Mouse (Mus musculus): ENCODE data around the gene Cd3g. TPM values are rescaled to one million over a fixed set of nuclear protein-coding genes. Genes with fewer than 3 reads are reported as not detected.

The Cd3g gene
- polyA plus RNA-seq, 1 experiment from 2014 or later, result not detected

- in situ Hi-C loops (cut with MboI; ENCODE audit: low pct_unique_long_range_greater_than_20kb), result no loop called here
- ATAC-seq (no peak), DNase-seq (ENCODE audit: low read depth, low spot score) (no peak)
- no peak for TF ChIP-seq CTCF (IDR thresholded peaks at IDR 0.05)
- ChIA-PET POLR2A (no interaction called here), CTCF (no interaction called here)
- peaks cover 50% of the 10 kb centered on the region for H3K27me3 ChIP-seq
Observed at GRCm38 (mm10) chr9:45008342-45008741, 28.1 kb upstream of the Cd3g start.

GRCm38 (mm10) chr9:45007404-45007803, 27.2 kb upstream of the Cd3g start:
- in situ Hi-C loops (cut with MboI; ENCODE audit: low pct_unique_long_range_greater_than_20kb), result no loop called here
- peaks cover 58% of the 10 kb centered on the region for H3K27me3 ChIP-seq
- no peak for TF ChIP-seq CTCF (IDR thresholded peaks at IDR 0.05)
- ATAC-seq (no peak), DNase-seq (ENCODE audit: low read depth, low spot score) (no peak)
- ChIA-PET CTCF (no interaction called here), POLR2A (interaction anchor here (0.9 kb wide), 1 partner anchor 14 kb away, joined by 3 read pairs; no protein-coding TSS in a partner anchor)

GRCm38 (mm10) chr9:45000249-45000648, 20.0 kb upstream of the Cd3g start:
- TF ChIP-seq CTCF (IDR thresholded peaks at IDR 0.05), result no peak
- ATAC-seq (no peak), DNase-seq (ENCODE audit: low read depth, low spot score) (no peak)
- CTCF ChIA-PET, result no interaction called here
- POLR2A ChIA-PET, result no interaction called here
- H3K27me3 ChIP-seq, result peaks cover 79% of the 10 kb centered on the region
- in situ Hi-C loops (cut with MboI; ENCODE audit: low pct_unique_long_range_greater_than_20kb), result no loop called here

GRCm38 (mm10) chr9:44999776-45000175, 19.5 kb upstream of the Cd3g start:
- ChIA-PET POLR2A (no interaction called here), CTCF (no interaction called here)
- no peak for DNase-seq (ENCODE audit: low read depth, low spot score)
- H3K27me3 ChIP-seq, result peaks cover 80% of the 10 kb centered on the region
- no peak for TF ChIP-seq CTCF (IDR thresholded peaks at IDR 0.05)
- ATAC-seq, result no peak
- in situ Hi-C loops (cut with MboI; ENCODE audit: low pct_unique_long_range_greater_than_20kb), result no loop called here

- in situ Hi-C loops (cut with MboI; ENCODE audit: low pct_unique_long_range_greater_than_20kb), result no loop called here
Observed at GRCm38 (mm10) chr9:44999171-44999570, 18.9 kb upstream of the Cd3g start.

GRCm38 (mm10) chr9:44998138-44998537, 17.9 kb upstream of the Cd3g start:
- no peak for ATAC-seq
- TF ChIP-seq CTCF (IDR thresholded peaks at IDR 0.05), result no peak
- ChIA-PET CTCF (interaction anchor here (1.6 kb wide), 1 partner anchor 25 kb away, joined by 6 read pairs; no protein-coding TSS in a partner anchor), POLR2A (no interaction called here)
- in situ Hi-C loops (cut with MboI; ENCODE audit: low pct_unique_long_range_greater_than_20kb), result no loop called here
- H3K27me3 ChIP-seq, result peaks cover 67% of the 10 kb centered on the region
- DNase-seq (ENCODE audit: low read depth, low spot score), result no peak

More at GRCm38 (mm10) chr9:44999171-44999570, 18.9 kb upstream of the Cd3g start:
- ATAC-seq, result no peak
- TF ChIP-seq CTCF (IDR thresholded peaks at IDR 0.05), result no peak
- DNase-seq (ENCODE audit: low read depth, low spot score), result no peak
- ChIA-PET CTCF (no interaction called here), POLR2A (no interaction called here)
- H3K27me3 ChIP-seq, result peaks cover 77% of the 10 kb centered on the region

GRCm38 (mm10) chr9:44996590-44996989, 16.4 kb upstream of the Cd3g start:
- ChIA-PET CTCF (no interaction called here), POLR2A (no interaction called here)
- TF ChIP-seq CTCF (IDR thresholded peaks at IDR 0.05), result no peak
- ATAC-seq, result no peak
- DNase-seq (ENCODE audit: low read depth, low spot score), result no peak
- H3K27me3 ChIP-seq, result peaks cover 52% of the 10 kb centered on the region
- in situ Hi-C loops (cut with MboI; ENCODE audit: low pct_unique_long_range_greater_than_20kb), result no loop called here

GRCm38 (mm10) chr9:44994962-44995361, 14.7 kb upstream of the Cd3g start:
- ATAC-seq (no peak), DNase-seq (ENCODE audit: low read depth, low spot score) (no peak)
- ChIA-PET POLR2A (no interaction called here), CTCF (no interaction called here)
- H3K27me3 ChIP-seq, result peaks cover 44% of the 10 kb centered on the region
- in situ Hi-C loops (cut with MboI; ENCODE audit: low pct_unique_long_range_greater_than_20kb), result no loop called here
- no peak for TF ChIP-seq CTCF (IDR thresholded peaks at IDR 0.05)

GRCm38 (mm10) chr9:44993268-44993667, 13.0 kb upstream of the Cd3g start:
- in situ Hi-C loops (cut with MboI; ENCODE audit: low pct_unique_long_range_greater_than_20kb), result no loop called here
- ATAC-seq (no peak), DNase-seq (ENCODE audit: low read depth, low spot score) (peak; percentile 61)
- H3K27me3 ChIP-seq, result peaks cover 42% of the 10 kb centered on the region
- no peak for TF ChIP-seq CTCF (IDR thresholded peaks at IDR 0.05)
- CTCF ChIA-PET, result interaction anchor here (1.7 kb wide), 1 partner anchor 8 kb away, joined by 3 read pairs; no protein-coding TSS in a partner anchor
- POLR2A ChIA-PET, result interaction anchor here (0.9 kb wide), 1 partner anchor 14 kb away, joined by 3 read pairs; no protein-coding TSS in a partner anchor

GRCm38 (mm10) chr9:44992271-44992670, 12.0 kb upstream of the Cd3g start:
- DNase-seq (ENCODE audit: low read depth, low spot score) (no peak), ATAC-seq (no peak)
- no peak for TF ChIP-seq CTCF (IDR thresholded peaks at IDR 0.05)
- CTCF ChIA-PET, result no interaction called here
- POLR2A ChIA-PET, result no interaction called here
- peaks cover 37% of the 10 kb centered on the region for H3K27me3 ChIP-seq
- in situ Hi-C loops (cut with MboI; ENCODE audit: low pct_unique_long_range_greater_than_20kb), result no loop called here

- DNase-seq (ENCODE audit: low read depth, low spot score) (no peak), ATAC-seq (no peak)
- in situ Hi-C loops (cut with MboI; ENCODE audit: low pct_unique_long_range_greater_than_20kb), result no loop called here
- POLR2A ChIA-PET, result no interaction called here
- H3K27me3 ChIP-seq, result peaks cover 38% of the 10 kb centered on the region
- no peak for TF ChIP-seq CTCF (IDR thresholded peaks at IDR 0.05)
- CTCF ChIA-PET, result no interaction called here
Observed at GRCm38 (mm10) chr9:44991821-44992220, 11.6 kb upstream of the Cd3g start.

- H3K27me3 ChIP-seq, result peaks cover 59% of the 10 kb centered on the region
- TF ChIP-seq CTCF (IDR thresholded peaks at IDR 0.05), result no peak
- ChIA-PET CTCF (no interaction called here), POLR2A (no interaction called here)
- in situ Hi-C loops (cut with MboI; ENCODE audit: low pct_unique_long_range_greater_than_20kb), result no loop called here
- no peak for ATAC-seq
- DNase-seq (ENCODE audit: low read depth, low spot score), result no peak
Observed at GRCm38 (mm10) chr9:44986976-44987375, 6.7 kb upstream of the Cd3g start.
